Mouse (Mus musculus): ENCODE measurements at regions not wholly inside any gene's neighbourhood (a gene's known extent, or its start where the extent isn't known, plus 50 kb on each side); places are given as distances from the start of the nearest gene placed in this dataset.

GRCm38 (mm10) chr6:94362626-94363025, 78.9 kb upstream of the Magi1 start:
- H3K4me3 ChIP-seq (ENCODE audit: insufficient read depth, low read depth, low read length), result no peak overlapping the region
- TF ChIP-seq CTCF (IDR thresholded peaks at IDR 0.05; ENCODE audit: insufficient read depth, low read depth, low read length) (no peak), POLR2A (IDR thresholded peaks at IDR 0.05; ENCODE audit: insufficient read depth, low read depth, low read length) (no peak)
- no peak overlapping the region for H3K27ac ChIP-seq (ENCODE audit: insufficient read depth, low read depth, low read length)
- H3K4me1 ChIP-seq (ENCODE audit: control insufficient read depth, insufficient read depth, low read length), result no peaks in the 10 kb centered on the region

GRCm38 (mm10) chr6:94357568-94357967, 73.9 kb upstream of the Magi1 start:
- 78% methylated on average over 4 of the region's 4 CpGs for WGBS
- Histone ChIP-seq H3K4me3 (ENCODE audit: insufficient read depth, low read depth, low read length) (no peak overlapping the region), H3K27ac (ENCODE audit: insufficient read depth, low read depth, low read length) (no peak overlapping the region), H3K4me1 (ENCODE audit: control insufficient read depth, insufficient read depth, low read length) (0 out of 2 replicates have a peak, but pooled peaks cover 2% of the 10 kb centered on the region)
- TF ChIP-seq CTCF (IDR thresholded peaks at IDR 0.05; ENCODE audit: insufficient read depth, low read depth, low read length) (no peak), POLR2A (IDR thresholded peaks at IDR 0.05; ENCODE audit: insufficient read depth, low read depth, low read length) (no peak)

GRCm38 (mm10) chr6:94354451-94355095, 70.9 kb upstream of the Magi1 start:
- TF ChIP-seq POLR2A (IDR thresholded peaks at IDR 0.05; ENCODE audit: insufficient read depth, low read depth, low read length), result no peak
- no peak for TF ChIP-seq CTCF (IDR thresholded peaks at IDR 0.05; ENCODE audit: insufficient read depth, low read depth, low read length)
- 0 out of 2 replicates have a peak, but pooled peaks cover 2% of the 10 kb centered on the region for H3K4me1 ChIP-seq (ENCODE audit: control insufficient read depth, insufficient read depth, low read length)
- H3K4me3 ChIP-seq (ENCODE audit: insufficient read depth, low read depth, low read length), result no peak overlapping the region
- no peak overlapping the region for H3K27ac ChIP-seq (ENCODE audit: insufficient read depth, low read depth, low read length)
- WGBS, result 44% methylated on average over 8 of the region's 8 CpGs

- Histone ChIP-seq H3K27ac (ENCODE audit: insufficient read depth, low read depth, low read length) (no peak overlapping the region), H3K4me1 (ENCODE audit: control insufficient read depth, insufficient read depth, low read length) (no peaks in the 10 kb centered on the region), H3K4me3 (ENCODE audit: insufficient read depth, low read depth, low read length) (no peak overlapping the region)
- WGBS, result 75% methylated on average over 2 of the region's 2 CpGs
- TF ChIP-seq CTCF (IDR thresholded peaks at IDR 0.05; ENCODE audit: insufficient read depth, low read depth, low read length) (no peak), POLR2A (IDR thresholded peaks at IDR 0.05; ENCODE audit: insufficient read depth, low read depth, low read length) (no peak)
These were observed 60.6 kb upstream of the Magi1 start for GRCm38 (mm10) chr6:94344296-94344695.

GRCm38 (mm10) chr6:94340546-94340945, 56.8 kb upstream of the Magi1 start:
- Histone ChIP-seq H3K4me3 (ENCODE audit: insufficient read depth, low read depth, low read length) (no peak overlapping the region), H3K27ac (ENCODE audit: insufficient read depth, low read depth, low read length) (no peak overlapping the region), H3K4me1 (ENCODE audit: control insufficient read depth, insufficient read depth, low read length) (no peaks in the 10 kb centered on the region)
- no peak for TF ChIP-seq POLR2A (IDR thresholded peaks at IDR 0.05; ENCODE audit: insufficient read depth, low read depth, low read length)
- TF ChIP-seq CTCF (IDR thresholded peaks at IDR 0.05; ENCODE audit: insufficient read depth, low read depth, low read length), result no peak
- 49% methylated on average over 2 of the region's 2 CpGs for WGBS

GRCm38 (mm10) chr6:94336168-94336567, 52.5 kb upstream of the Magi1 start:
- H3K4me3 ChIP-seq (ENCODE audit: insufficient read depth, low read depth, low read length), result no peak overlapping the region
- TF ChIP-seq CTCF (IDR thresholded peaks at IDR 0.05; ENCODE audit: insufficient read depth, low read depth, low read length), result no peak
- TF ChIP-seq POLR2A (IDR thresholded peaks at IDR 0.05; ENCODE audit: insufficient read depth, low read depth, low read length), result no peak
- H3K4me1 ChIP-seq (ENCODE audit: control insufficient read depth, insufficient read depth, low read length), result no peaks in the 10 kb centered on the region
- no peak overlapping the region for H3K27ac ChIP-seq (ENCODE audit: insufficient read depth, low read depth, low read length)
- 68% methylated on average over 6 of the region's 6 CpGs for WGBS

Data from olfactory bulb, adult 2 months (tissue).